Mouse (Mus musculus): ENCODE results near the gene Gtf3c2.
"Not testable (repeated sequence)": the region's sequence is repeated elsewhere in the genome, so short reads cannot be mapped to it uniquely, and the experiment has no call there.

Gtf3c2 gene

GRCm38 (mm10) chr5:31179766-31180630 is at the start of gene Gtf3c2, which contains the start of gene Gm29609:
Gtf3c2 (minus strand) TSS chr5:31180144.
Gm29609 (minus strand) TSS chr5:31179911.
- peak; percentile 96 to 97 for DNase-seq

GRCm38 (mm10) chr5:31226641-31227040 is 46.7 kb upstream of the Gtf3c2 start:
- no peak for DNase-seq

GRCm38 (mm10) chr5:31222696-31223095 is 42.8 kb upstream of the Gtf3c2 start:
- DNase-seq, result no peak

- peak in 1 of 2 experiments; percentile 20 for DNase-seq
Measured at GRCm38 (mm10) chr5:31221304-31221945, 41.5 kb upstream of the Gtf3c2 start.

GRCm38 (mm10) chr5:31220448-31221303 is 40.7 kb upstream of the Gtf3c2 start, which contains the start of gene Ppm1g:
Ppm1g (minus strand) TSS chr5:31220687.
- DNase-seq, result peak; percentile 93 to 97

- no peak for DNase-seq
Measured at GRCm38 (mm10) chr5:31219911-31220447, 40.0 kb upstream of the Gtf3c2 start.

GRCm38 (mm10) chr5:31219474-31219873 is 39.5 kb upstream of the Gtf3c2 start:
- no peak for DNase-seq

- DNase-seq, result no peak
Measured at GRCm38 (mm10) chr5:31219070-31219469, 39.1 kb upstream of the Gtf3c2 start.

- no peak for DNase-seq
Measured at GRCm38 (mm10) chr5:31218294-31218693, 38.4 kb upstream of the Gtf3c2 start.

GRCm38 (mm10) chr5:31216554-31216953 is 36.6 kb upstream of the Gtf3c2 start:
- not testable (repeated sequence) for DNase-seq

GRCm38 (mm10) chr5:31204421-31204820 is 24.5 kb upstream of the Gtf3c2 start:
- DNase-seq, result no peak

GRCm38 (mm10) chr5:31203866-31204265 is 23.9 kb upstream of the Gtf3c2 start:
- DNase-seq, result no peak

GRCm38 (mm10) chr5:31202933-31203332 is 23.0 kb upstream of the Gtf3c2 start:
- no peak for DNase-seq

- DNase-seq, result peak; percentile 95 to 97
Measured at GRCm38 (mm10) chr5:31201742-31202590, 22.0 kb upstream of the Gtf3c2 start, which contains the start of gene Zfp513. Zfp513 (minus strand) TSS chr5:31202303.

- DNase-seq, result peak in 1 of 2 experiments; percentile 23
Measured at GRCm38 (mm10) chr5:31201042-31201741, 21.2 kb upstream of the Gtf3c2 start.

GRCm38 (mm10) chr5:31200327-31200768 is 20.4 kb upstream of the Gtf3c2 start:
- peak in 1 of 2 experiments; percentile 39 for DNase-seq

- no peak for DNase-seq
Measured at GRCm38 (mm10) chr5:31199893-31200292, 19.9 kb upstream of the Gtf3c2 start.

GRCm38 (mm10) chr5:31199321-31199892 is 19.5 kb upstream of the Gtf3c2 start:
- DNase-seq, result peak in 1 of 2 experiments; percentile 19

GRCm38 (mm10) chr5:31198616-31199320 is 18.8 kb upstream of the Gtf3c2 start:
- no peak for DNase-seq

GRCm38 (mm10) chr5:31198170-31198569 is 18.2 kb upstream of the Gtf3c2 start:
- no peak for DNase-seq

All from cerebellum, postnatal 36 days (tissue).